Mouse (Mus musculus) CD8-positive naive resting alpha-beta T cell, adult 2 months (primary cell): Measurements from ENCODE around the gene Slc25a30.

Experiments
- DNase-seq, 2 experiments: peaks; one replicate each; pipeline ENCODE4 v3.0.0; 2022; ENCODE audit warnings: low read depth in 2 of 2, low spot score in 2 of 2

The Slc25a30 gene

DNA sequence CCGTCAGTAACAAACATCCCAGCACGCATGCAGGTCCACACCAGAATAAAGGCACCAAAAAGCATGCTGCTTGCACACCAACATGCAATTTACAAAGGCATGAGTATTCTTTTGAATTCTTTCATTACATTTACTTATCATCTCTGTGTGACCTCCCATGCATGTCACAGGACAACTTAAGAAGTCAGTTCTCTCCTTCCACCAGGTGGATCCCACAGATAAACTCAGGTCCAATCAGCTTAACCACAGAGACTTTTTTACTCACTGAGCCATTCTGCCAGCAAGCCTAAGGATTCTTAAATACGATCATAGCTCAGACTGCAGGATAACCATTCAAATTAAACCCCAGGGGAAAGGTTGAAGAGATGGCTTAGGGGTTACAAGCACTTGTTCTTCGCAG, 37.7 kb downstream of the Slc25a30 start:
- DNase-seq: no peak

DNA sequence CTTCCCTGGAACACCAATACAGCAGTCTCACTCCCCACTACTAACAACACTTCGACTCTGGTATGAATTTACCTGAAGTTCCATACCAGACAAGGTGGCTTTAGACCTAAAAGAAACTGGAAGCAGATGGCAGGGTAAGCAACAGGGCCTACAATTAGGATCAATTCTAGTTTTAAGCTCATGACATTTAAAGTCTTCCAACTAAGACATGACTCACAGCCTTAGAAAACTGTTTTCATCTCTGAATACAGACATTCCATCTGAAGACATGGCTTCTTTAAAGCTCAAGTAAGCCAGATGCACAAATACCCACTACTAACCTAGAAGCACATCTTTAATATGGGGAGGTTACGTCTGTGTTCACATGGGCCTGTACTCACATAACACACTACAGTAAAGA, 38.9 kb downstream of the Slc25a30 start:
- no peak for DNase-seq

DNA sequence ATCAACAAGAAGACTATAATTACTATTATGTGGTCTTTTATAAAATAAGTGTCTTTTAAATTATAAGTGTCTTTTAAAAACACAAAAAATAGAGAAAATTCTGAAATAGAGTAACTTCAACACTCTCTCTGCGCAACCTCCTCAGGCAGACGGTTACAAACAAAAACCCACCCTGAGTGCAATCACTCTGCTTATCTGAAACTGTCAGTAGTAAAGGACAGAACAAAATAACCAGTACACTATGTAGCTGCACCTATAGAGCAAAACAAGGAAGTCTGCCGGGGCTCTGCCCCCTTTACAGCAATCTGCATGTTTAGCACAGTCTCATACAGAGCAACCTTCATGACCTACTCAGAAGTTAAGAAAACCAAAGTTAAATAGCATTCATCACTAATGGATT, 44.9 kb downstream of the Slc25a30 start:
- no peak for DNase-seq

DNA sequence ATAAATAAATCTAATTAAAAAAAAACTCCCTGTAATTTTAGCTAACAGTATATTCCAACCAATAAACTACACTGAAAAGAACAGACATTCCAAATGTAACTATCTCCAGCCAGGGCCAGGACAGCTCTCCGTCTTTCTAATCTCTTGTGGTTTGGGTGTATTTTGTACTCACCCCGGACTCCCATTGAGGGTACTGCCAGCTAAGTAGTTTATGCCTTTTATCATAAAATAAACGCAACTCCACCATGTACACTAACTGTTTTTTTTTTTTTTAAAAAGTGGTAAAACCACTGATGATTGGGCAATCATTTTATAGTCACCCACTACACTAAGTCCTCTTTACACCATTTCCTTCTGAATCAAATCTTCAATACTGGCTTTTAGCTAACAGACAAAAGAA, 51.2 kb downstream of the Slc25a30 start:
- no peak for DNase-seq

DNA sequence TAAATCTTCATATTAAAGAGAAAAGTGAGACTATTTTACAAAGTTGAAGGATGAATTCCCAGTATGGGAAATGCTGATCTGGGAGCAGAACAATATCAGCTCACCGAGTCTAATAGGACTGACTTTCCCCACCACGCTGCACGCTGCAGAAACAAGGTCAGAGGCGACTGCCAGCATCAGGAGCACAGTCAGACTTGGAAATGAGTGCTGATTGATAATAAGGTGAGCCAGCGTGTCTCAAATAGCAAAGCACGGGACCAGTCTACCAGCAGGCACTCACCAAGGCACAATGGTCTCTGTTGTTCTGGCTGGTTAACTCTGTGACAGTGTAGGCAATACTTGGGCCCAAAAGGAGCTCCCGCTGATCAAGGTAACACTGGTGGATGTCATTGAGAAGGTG, 54.2 kb downstream of the Slc25a30 start:
- no peak for DNase-seq

DNA sequence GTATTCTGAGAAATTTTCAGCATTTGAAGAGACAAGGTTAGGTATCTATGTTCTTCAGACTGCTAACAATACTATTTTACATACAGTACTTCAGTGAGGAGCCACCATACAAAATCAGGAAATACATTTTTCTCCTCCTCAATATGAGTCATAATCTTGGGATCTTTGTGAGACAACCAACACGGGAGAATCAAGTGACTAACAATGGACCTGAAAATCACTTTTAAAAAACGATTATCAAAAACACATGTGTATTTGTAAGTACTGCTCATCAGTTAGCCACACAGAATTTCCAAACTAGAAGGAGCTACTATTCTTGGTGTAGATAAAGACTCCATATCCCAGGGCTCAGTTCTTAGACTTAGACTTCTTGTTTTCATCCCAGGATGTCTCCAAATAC, 55.5 kb downstream of the Slc25a30 start:
- no peak for DNase-seq

DNA sequence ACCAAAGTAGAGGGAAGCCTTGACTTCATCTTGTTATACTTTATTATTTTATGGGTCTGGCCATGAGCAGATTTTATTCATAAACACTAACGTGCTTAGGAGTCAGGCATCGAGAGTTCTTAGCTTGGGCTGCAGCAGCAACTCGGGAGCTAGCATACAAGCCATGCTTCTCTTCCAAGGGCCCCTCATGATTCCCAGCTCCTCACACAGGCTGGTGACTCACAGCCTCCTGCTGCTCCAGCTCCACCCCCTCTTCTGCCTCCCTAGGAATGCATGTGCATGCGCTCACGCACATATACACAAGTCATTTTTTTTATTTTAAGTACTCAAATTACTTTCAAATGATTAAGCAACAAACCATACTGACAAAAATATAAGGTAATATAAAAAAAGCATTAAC, 58.7 kb downstream of the Slc25a30 start:
- DNase-seq: no peak

DNA sequence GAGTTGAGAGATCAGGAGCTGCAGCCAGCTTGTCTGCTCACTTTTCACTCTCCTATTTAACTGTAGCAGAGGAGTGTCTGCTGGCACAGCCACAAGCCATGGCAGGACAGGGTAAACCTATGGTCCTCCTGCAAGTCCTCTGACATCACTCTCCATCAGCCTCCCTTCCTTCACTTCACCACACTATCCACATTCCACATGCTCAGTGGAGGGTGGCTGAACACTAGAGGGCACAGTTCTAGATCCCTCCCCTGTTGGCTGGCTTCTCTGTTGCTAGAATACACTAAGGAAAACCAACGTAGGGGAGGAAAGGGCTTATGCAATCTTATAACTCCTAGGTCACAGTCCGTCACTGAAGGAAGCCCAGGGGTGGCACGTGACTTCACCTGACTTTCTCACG, 59.8 kb downstream of the Slc25a30 start:
- no peak for DNase-seq

DNA sequence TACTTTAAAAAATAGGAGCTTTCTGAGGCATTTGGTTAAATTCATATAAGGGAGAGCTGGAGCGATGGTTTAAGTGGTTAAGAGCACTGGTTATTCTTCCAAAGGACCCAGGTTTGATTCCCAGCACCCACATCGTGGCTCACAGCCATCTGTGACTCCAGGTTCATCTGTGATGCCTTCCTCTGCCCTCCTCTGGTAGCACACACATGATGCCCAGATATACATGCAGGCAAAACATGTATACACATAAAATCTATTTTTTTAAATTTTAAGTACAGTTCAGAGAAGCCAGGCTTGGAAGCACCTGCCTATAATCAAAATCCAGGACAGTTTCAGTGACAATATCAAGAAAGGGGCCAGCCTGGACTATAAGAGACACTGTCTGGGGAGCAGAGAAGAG, 64.0 kb downstream of the Slc25a30 start:
- DNase-seq: no peak

DNA sequence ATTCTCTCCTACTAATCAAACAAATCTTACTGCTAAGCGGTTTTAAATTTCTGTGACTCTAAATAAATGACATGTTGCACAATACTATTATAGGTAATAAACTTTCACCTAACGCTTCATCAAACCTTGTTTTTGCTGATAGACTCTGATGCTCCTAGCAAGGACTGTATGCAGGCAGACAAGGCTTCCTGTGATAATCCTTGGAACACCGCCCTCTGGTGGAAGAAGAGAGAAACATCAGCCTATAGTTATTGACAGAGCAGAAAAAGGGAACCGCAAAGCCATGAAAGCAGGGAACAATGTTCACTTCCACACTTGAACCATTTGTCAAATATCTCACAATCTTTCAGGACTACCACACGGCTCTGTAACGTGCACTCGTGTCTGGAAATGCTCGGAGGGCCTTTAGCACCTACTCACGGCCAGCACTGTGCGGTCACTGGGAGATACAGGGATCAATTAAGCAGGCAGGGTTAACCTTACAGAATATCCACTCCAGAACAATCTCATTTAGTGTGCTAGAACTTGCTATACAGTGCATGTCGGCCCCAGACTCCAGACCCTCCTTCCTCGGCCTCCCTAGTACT, 64.8 kb downstream of the Slc25a30 start:
- DNase-seq: peak; percentile 44 to 60

DNA sequence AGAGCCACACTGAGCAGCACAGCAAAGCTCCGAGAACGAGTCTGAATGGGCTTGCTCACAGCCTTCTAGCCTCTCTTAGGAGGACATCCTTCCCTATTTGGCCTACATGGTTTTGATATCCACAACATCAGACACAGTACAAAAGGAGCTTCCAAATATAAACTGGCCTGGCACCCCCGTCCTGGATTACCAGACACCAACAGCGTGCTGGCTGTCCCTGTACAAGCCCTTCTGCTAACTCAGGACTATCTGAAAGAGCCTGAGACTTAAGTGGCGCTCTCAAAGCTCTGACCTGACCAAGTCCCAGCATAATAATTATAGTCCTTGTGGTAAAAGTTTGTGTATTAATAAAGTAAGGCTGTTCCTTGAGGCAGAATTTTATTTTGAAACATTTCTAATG, 66.7 kb downstream of the Slc25a30 start:
- no peak for DNase-seq

DNA sequence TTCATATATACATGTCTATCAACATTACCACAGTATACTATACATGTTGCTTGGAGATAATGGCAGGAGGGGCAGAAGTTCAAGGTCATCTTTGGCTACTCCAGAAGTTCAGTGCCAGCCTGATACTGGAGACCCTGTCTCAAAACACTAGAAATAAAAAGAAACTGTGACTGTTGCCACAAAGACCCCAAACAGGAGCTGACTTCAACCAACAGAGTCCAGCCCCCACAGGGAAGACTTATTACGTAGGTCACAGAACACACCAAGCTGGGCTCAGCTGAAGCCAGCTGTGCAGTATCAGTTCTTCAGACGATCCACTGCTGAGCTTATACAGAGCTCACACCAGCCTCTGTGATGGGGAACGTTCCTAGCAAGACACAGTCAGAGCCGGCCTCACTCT, 70.4 kb downstream of the Slc25a30 start:
- DNase-seq: no peak

DNA sequence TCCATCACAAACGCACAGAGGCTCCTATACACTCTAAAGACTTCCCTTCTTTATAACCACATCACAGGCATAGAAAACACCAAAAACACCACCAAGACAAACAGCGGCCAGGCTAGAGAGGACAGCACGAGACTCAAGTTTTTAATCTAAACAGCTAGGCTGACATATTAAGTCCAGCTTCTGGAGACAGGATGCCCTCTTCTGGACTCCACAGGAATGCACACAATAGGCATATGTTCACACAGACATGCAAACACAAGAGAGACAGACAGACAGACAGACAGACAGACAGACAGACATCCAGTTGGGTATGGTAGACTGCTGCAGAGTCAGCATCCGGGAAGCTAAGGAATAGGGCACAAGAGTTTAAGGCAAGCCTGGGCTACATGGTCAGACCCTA, 73.2 kb downstream of the Slc25a30 start:
- no peak for DNase-seq

DNA sequence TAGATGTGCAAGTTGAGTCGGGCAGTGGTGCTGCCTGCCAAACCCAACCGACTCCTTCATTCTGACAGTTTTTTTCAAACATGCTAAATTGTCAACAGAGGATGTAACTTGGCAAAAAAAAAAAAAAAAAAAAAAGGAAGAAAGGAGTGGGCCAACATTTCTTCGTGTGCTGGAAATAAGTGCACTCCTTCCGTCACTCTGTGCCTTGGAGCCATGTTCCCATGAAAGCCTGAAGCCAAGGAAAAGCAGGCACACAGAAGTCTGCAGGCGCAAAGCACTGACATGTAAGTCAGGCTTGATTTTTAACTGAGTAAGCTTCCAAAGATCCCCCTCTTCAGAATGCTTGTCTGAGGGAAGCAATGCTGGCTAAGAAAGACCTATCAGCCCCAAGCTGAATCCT, 74.2 kb downstream of the Slc25a30 start:
- no peak for DNase-seq

DNA sequence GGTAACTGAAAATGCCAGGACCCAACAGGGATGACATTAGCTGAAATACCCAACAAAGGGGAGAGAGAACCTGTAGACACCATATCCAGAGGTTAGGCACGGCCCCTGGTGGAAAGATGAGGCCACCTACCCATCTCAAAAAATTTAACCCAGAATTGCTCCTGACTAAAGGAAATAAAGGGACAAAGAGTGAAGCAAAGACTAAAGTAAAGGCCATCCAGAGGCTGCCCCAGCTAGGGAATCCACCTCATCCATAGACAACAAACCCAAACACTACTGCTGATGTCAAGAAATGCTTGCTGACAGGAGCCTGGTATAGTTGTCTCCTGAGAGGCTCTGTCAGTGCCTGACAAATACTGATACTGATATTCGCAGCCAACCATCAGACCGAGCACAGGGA, 75.1 kb downstream of the Slc25a30 start:
- DNase-seq: no peak
